Mouse (Mus musculus): Measurements from ENCODE around the gene Mras. TPM values are rescaled to one million over a fixed set of nuclear protein-coding genes. Genes with fewer than 3 reads are reported as not detected.
A peak's percentile ranks its signal among the peaks of the same experiment; 100 is the strongest.

The Mras gene
- polyA plus RNA-seq, 1 experiment from 2014 or later = 4.8 TPM

DNA sequence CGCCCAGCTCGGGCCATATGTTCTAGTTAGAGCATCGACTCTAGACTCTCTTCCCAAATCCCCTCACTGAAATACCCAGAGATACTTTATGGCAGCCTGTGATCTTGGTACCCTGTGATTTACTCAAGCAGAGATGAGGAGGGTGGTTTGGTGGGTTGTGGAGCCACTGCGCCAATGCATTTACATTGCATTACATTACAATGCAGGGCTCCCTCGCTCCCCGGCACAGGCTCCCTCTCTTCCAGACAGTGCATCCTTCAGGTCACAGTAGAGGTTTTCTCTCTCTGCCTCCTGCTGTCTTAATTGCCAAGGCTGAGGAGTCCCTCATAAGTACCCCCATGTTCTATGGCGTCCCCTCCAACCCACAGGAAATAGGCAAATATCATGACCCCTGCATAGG, 68.8 kb downstream of the Mras start:
- no peak for ATAC-seq (replicated peaks; ENCODE audit: low FRiP score)
- H3K4me3 ChIP-seq (ENCODE audit: low read depth, low read length) = no peak overlapping the region
- no peak for DNase-seq (ENCODE audit: low spot score)
- 73% methylated on average over 7 of the region's 7 CpGs for WGBS
- no peaks in the 10 kb centered on the region for H3K9me3 ChIP-seq (ENCODE audit: control insufficient read depth, low read length)
- H3K4me2 ChIP-seq = no peak overlapping the region
- no peaks in the 10 kb centered on the region for H3K36me3 ChIP-seq (ENCODE audit: control insufficient read depth, insufficient read depth, low read length)
- H3K27ac ChIP-seq (ENCODE audit: low read depth, low read length) = no peak overlapping the region
- no peaks in the 10 kb centered on the region for H3K4me1 ChIP-seq (replicated peaks; ENCODE audit: control insufficient read depth, insufficient read depth, low read length)
- no peaks in the 10 kb centered on the region for H3K27me3 ChIP-seq (replicated peaks; ENCODE audit: control insufficient read depth, insufficient read depth, low read length)
- no peak overlapping the region for H3K9ac ChIP-seq (ENCODE audit: low read depth, low read length)

DNA sequence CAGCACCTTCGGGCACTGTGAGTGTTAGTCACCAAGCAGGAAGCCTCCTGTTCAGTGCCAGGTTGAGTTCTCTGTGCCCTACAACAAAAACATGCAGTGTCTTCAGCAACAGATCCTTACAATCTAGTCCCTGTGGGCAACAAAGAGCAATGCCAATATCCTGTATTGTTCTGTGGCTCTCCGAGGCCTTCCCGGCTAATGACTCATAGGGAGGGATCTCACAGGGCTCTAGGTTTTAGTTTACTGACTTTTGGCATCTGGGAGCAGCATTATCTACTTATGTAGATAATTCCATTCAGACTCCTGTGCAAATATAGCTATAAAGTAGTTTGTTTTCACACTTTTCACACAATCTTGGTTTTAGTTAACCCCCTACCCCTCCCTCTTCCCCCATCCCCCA, 71.3 kb downstream of the Mras start:
- Histone ChIP-seq H3K4me3 (ENCODE audit: low read depth, low read length) (no peak overlapping the region), H3K27ac (ENCODE audit: low read depth, low read length) (no peak overlapping the region), H3K4me1 (replicated peaks; ENCODE audit: control insufficient read depth, insufficient read depth, low read length) (no peaks in the 10 kb centered on the region), H3K4me2 (no peak overlapping the region), H3K27me3 (replicated peaks; ENCODE audit: control insufficient read depth, insufficient read depth, low read length) (no peaks in the 10 kb centered on the region), H3K9ac (ENCODE audit: low read depth, low read length) (no peak overlapping the region), H3K36me3 (ENCODE audit: control insufficient read depth, insufficient read depth, low read length) (no peaks in the 10 kb centered on the region), H3K9me3 (ENCODE audit: control insufficient read depth, low read length) (no peaks in the 10 kb centered on the region)
- 63% methylated on average over 3 of the region's 3 CpGs for WGBS
- DNase-seq (ENCODE audit: low spot score) (no peak), ATAC-seq (replicated peaks; ENCODE audit: low FRiP score) (no peak)

DNA sequence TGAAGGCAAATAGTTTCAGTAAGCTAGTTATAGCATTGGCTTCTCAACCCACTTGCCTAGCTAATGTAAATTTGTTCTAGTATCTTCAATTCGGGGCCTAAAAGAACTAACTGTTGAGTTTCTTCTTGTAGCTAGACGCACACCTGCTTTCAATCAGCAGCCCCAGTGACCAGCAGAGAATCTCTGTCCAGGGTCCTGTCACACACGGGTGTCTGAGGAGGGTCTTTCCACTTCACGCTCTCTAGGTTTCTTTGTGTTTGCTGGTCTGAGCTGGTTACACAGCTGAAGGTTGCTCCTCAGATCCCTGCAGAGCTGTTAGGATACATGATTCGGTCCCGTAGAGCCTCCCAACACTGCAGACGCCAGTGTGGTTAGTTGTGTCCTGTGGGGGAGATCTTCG, 74.1 kb downstream of the Mras start:
- no peaks in the 10 kb centered on the region for H3K9me3 ChIP-seq (ENCODE audit: control insufficient read depth, low read length)
- ATAC-seq (replicated peaks; ENCODE audit: low FRiP score) (no peak), DNase-seq (ENCODE audit: low spot score) (no peak)
- peaks cover 24% of the 10 kb centered on the region for H3K27me3 ChIP-seq (replicated peaks; ENCODE audit: control insufficient read depth, insufficient read depth, low read length)
- H3K27ac ChIP-seq (ENCODE audit: low read depth, low read length) = no peak overlapping the region
- WGBS = 54% methylated on average over 8 of the region's 8 CpGs
- no peaks in the 10 kb centered on the region for H3K36me3 ChIP-seq (ENCODE audit: control insufficient read depth, insufficient read depth, low read length)
- peaks cover 2% of the 10 kb centered on the region for H3K4me1 ChIP-seq (replicated peaks; ENCODE audit: control insufficient read depth, insufficient read depth, low read length)
- no peak overlapping the region for H3K9ac ChIP-seq (ENCODE audit: low read depth, low read length)
- no peak overlapping the region for H3K4me3 ChIP-seq (ENCODE audit: low read depth, low read length)
- no peak overlapping the region for H3K4me2 ChIP-seq

DNA sequence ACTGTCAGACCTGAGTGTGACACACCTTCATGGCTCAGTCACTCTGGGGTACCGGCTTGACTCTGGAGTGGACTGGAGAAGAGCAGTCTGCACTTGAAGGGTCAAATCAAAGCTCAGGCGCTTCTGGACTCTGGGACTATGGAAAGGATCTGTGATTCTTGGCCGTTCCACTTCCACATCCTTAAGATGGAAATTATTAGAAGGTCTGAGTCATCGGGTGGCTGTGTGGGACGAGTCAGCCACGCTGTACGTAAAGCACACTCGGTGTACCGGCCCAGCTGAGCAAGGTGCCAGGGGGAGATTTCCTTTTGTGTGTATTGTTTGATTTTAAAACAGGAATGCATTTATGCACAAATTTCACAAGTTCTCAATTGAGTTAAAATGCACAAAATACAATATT, 75.2 kb downstream of the Mras start:
- Histone ChIP-seq H3K9me3 (ENCODE audit: control insufficient read depth, low read length) (no peaks in the 10 kb centered on the region), H3K4me1 (replicated peaks; ENCODE audit: control insufficient read depth, insufficient read depth, low read length) (peaks cover 7% of the 10 kb centered on the region), H3K4me2 (no peak overlapping the region), H3K27me3 (replicated peaks; ENCODE audit: control insufficient read depth, insufficient read depth, low read length) (peaks cover 36% of the 10 kb centered on the region), H3K9ac (ENCODE audit: low read depth, low read length) (no peak overlapping the region), H3K27ac (ENCODE audit: low read depth, low read length) (no peak overlapping the region), H3K4me3 (ENCODE audit: low read depth, low read length) (no peak overlapping the region), H3K36me3 (ENCODE audit: control insufficient read depth, insufficient read depth, low read length) (no peaks in the 10 kb centered on the region)
- DNase-seq (ENCODE audit: low spot score) (no peak), ATAC-seq (replicated peaks; ENCODE audit: low FRiP score) (no peak)
- WGBS = 83% methylated on average over 9 of the region's 9 CpGs

DNA sequence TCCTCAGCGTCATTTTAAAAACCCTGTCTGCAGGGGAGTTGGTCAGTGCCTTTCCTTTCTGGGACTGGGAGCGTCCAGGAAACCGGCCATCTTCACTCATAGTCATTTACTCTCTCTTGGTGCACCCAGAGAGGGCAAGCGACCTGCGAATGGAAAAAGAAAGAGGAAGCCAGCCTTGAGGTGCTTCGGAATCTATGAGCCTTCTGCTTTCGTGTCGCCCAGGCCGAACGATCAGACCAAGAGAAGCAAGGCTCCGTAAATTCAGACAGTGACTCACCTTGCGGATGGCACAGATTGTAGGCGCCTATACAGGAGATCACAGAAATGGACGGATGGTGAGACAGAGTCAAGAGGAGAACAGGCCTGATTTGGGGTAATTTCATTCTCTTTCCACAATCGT, 78.2 kb downstream of the Mras start:
- Histone ChIP-seq H3K4me3 (ENCODE audit: low read depth, low read length) (no peak overlapping the region), H3K4me2 (no peak overlapping the region), H3K36me3 (ENCODE audit: control insufficient read depth, insufficient read depth, low read length) (no peaks in the 10 kb centered on the region), H3K27ac (ENCODE audit: low read depth, low read length) (no peak overlapping the region), H3K27me3 (replicated peaks; ENCODE audit: control insufficient read depth, insufficient read depth, low read length) (peaks cover 57% of the 10 kb centered on the region), H3K9me3 (ENCODE audit: control insufficient read depth, low read length) (no peaks in the 10 kb centered on the region), H3K9ac (ENCODE audit: low read depth, low read length) (no peak overlapping the region), H3K4me1 (replicated peaks; ENCODE audit: control insufficient read depth, insufficient read depth, low read length) (peaks cover 7% of the 10 kb centered on the region)
- ATAC-seq (replicated peaks; ENCODE audit: low FRiP score) (no peak), DNase-seq (ENCODE audit: low spot score) (no peak)
- 83% methylated on average over 15 of the region's 15 CpGs for WGBS

DNA sequence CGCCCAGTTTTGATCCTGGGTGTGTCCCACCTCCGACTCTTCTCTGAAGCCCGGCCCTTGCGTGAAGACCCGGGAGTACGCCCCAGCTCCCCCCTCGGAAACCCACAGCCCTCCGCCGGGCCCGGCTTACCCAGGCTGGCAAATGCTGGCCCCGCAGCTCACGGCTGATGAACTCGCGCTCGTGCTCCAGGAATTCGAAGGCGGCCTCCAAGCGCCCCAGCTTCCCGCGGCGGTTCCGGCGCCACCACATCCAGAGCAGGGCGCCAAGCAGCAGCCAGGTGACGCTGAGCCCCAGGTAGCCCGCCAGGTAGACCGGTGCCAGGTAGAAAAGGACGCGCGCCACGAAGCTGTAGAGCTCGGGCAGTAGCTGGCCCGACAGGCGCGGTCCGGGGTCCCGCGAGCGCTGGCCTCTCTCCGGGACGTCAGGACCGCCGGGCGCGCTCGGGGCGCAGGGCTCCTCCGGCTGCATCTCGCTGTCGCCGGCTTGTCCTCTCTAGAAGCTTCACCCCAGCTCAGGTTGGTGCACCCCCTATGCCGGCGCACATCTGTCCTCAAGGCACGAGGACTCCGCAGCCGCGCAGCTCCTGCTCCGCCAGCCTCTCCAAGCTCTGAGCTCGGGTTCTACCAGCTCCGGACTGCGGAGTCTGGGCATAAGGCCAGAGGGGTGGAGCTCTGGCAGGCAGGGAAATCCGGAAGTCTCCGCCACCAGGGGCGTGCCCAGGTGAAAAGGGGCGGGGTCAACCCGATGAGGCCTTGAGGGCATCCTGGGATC, 79.1 kb downstream of the Mras start, which contains the start of gene Esyt3:
Gene Esyt3 (minus strand): TSS at position 637 of the 772 bp plus-strand sequence.
- ATAC-seq (replicated peaks; ENCODE audit: low FRiP score) = peak; percentile 62
- Histone ChIP-seq H3K4me1 (replicated peaks; ENCODE audit: control insufficient read depth, insufficient read depth, low read length) (peaks cover 7% of the 10 kb centered on the region), H3K9ac (ENCODE audit: low read depth, low read length) (no peak within 1 kb of the TSS), H3K36me3 (ENCODE audit: control insufficient read depth, insufficient read depth, low read length) (no peaks in the 10 kb centered on the region), H3K9me3 (ENCODE audit: control insufficient read depth, low read length) (no peaks in the 10 kb centered on the region), H3K4me2 (peak within 1 kb of the TSS; percentile 64), H3K27me3 (replicated peaks; ENCODE audit: control insufficient read depth, insufficient read depth, low read length) (peaks cover 57% of the 10 kb centered on the region), H3K4me3 (ENCODE audit: low read depth, low read length) (peak within 1 kb of the TSS; percentile 44), H3K27ac (ENCODE audit: low read depth, low read length) (no peak within 1 kb of the TSS)
- 2% methylated on average over 66 of the region's 66 CpGs for WGBS
- DNase-seq (ENCODE audit: low spot score) = peak; percentile 50

DNA sequence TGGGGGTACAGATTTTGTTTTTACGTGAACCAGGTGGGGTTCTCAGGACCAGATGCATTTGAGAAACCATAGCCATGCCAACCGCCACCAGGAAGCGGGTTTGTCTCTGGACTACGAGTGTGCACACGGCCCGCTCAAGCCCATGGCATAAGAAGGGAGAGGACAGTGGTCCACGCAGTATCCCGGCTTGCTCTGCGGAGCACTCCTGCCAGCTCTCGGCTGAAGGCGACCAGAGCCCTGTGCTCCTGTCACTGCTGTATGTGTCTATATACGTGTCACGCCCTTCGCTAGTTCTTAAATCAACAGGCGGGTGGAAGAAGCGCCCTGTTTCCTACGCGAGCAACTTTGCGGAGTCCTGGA, 79.6 kb downstream of the Mras start:
- DNase-seq (ENCODE audit: low spot score) = no peak
- Histone ChIP-seq H3K4me3 (ENCODE audit: low read depth, low read length) (peak overlapping the region; percentile 44), H3K27me3 (replicated peaks; ENCODE audit: control insufficient read depth, insufficient read depth, low read length) (peaks cover 57% of the 10 kb centered on the region), H3K4me2 (peak overlapping the region; percentile 64), H3K27ac (ENCODE audit: low read depth, low read length) (no peak overlapping the region), H3K9me3 (ENCODE audit: control insufficient read depth, low read length) (no peaks in the 10 kb centered on the region), H3K36me3 (ENCODE audit: control insufficient read depth, insufficient read depth, low read length) (no peaks in the 10 kb centered on the region), H3K4me1 (replicated peaks; ENCODE audit: control insufficient read depth, insufficient read depth, low read length) (peaks cover 7% of the 10 kb centered on the region), H3K9ac (ENCODE audit: low read depth, low read length) (no peak overlapping the region)
- 7% methylated on average over 19 of the region's 19 CpGs for WGBS
- no peak for ATAC-seq (replicated peaks; ENCODE audit: low FRiP score)

DNA sequence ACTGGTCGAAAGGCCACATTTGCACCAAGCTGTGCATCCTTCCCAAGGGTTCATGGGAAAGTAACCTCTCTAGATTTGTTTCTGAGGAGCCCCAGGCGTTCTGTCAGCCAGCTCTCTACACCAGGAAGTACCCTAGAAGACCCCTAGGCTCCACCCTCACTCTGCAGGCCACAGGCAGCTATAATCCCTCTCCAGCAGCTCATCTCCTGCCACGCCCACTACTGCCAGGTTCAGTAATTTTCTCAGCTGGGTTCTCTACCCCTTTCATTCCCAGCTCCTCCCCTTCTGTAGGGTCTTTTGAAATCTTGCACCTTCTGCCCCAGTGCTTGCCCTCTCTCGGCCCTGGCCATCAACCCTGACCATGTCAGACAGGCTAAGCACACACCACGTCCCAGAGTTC, 81.2 kb downstream of the Mras start:
- WGBS = 44% methylated on average over 5 of the region's 5 CpGs
- Histone ChIP-seq H3K27me3 (replicated peaks; ENCODE audit: control insufficient read depth, insufficient read depth, low read length) (peaks cover 57% of the 10 kb centered on the region), H3K27ac (ENCODE audit: low read depth, low read length) (no peak overlapping the region), H3K9me3 (ENCODE audit: control insufficient read depth, low read length) (no peaks in the 10 kb centered on the region), H3K4me1 (replicated peaks; ENCODE audit: control insufficient read depth, insufficient read depth, low read length) (peaks cover 7% of the 10 kb centered on the region), H3K36me3 (ENCODE audit: control insufficient read depth, insufficient read depth, low read length) (no peaks in the 10 kb centered on the region), H3K9ac (ENCODE audit: low read depth, low read length) (no peak overlapping the region), H3K4me3 (ENCODE audit: low read depth, low read length) (no peak overlapping the region), H3K4me2 (no peak overlapping the region)
- ATAC-seq (replicated peaks; ENCODE audit: low FRiP score) (no peak), DNase-seq (ENCODE audit: low spot score) (no peak)

DNA sequence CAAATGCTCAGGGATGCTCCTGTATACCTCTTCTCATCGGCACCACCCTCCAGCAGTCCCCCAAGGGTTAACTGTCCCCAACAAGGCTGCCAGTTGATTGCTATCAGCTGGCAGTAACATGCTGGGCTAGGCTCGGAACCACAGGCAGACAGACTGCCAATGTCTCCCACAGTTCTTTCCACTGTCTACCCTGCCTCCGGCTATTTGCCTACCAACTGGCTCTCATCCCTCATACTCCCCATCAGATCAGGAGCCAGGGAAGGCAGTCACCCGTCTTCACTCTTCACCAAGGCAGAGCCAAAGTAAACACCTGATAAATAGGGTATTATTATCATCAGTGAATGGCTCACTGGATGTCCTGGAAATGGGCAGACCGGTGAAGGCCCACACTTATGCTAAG, 82.4 kb downstream of the Mras start:
- ATAC-seq (replicated peaks; ENCODE audit: low FRiP score) (no peak), DNase-seq (ENCODE audit: low spot score) (no peak)
- peaks cover 50% of the 10 kb centered on the region for H3K27me3 ChIP-seq (replicated peaks; ENCODE audit: control insufficient read depth, insufficient read depth, low read length)
- H3K36me3 ChIP-seq (ENCODE audit: control insufficient read depth, insufficient read depth, low read length) = no peaks in the 10 kb centered on the region
- 68% methylated on average over 5 of the region's 5 CpGs for WGBS
- H3K4me1 ChIP-seq (replicated peaks; ENCODE audit: control insufficient read depth, insufficient read depth, low read length) = peaks cover 7% of the 10 kb centered on the region
- no peak overlapping the region for H3K27ac ChIP-seq (ENCODE audit: low read depth, low read length)
- H3K4me3 ChIP-seq (ENCODE audit: low read depth, low read length) = no peak overlapping the region
- H3K4me2 ChIP-seq = no peak overlapping the region
- no peaks in the 10 kb centered on the region for H3K9me3 ChIP-seq (ENCODE audit: control insufficient read depth, low read length)
- H3K9ac ChIP-seq (ENCODE audit: low read depth, low read length) = no peak overlapping the region

All from liver, embryonic 11.5 days (tissue).